Mouse (Mus musculus) MN1 (cell line): ENCODE data around the gene Fam3b.
A peak's percentile ranks its signal among the peaks of the same experiment; 100 is the strongest.

Source experiments
- DNase-seq: peaks from one replicate; pipeline ENCODE4 v3.0.0-alpha.2; 2016; ENCODE audit warnings: low spot score

The Fam3b gene

DNA sequence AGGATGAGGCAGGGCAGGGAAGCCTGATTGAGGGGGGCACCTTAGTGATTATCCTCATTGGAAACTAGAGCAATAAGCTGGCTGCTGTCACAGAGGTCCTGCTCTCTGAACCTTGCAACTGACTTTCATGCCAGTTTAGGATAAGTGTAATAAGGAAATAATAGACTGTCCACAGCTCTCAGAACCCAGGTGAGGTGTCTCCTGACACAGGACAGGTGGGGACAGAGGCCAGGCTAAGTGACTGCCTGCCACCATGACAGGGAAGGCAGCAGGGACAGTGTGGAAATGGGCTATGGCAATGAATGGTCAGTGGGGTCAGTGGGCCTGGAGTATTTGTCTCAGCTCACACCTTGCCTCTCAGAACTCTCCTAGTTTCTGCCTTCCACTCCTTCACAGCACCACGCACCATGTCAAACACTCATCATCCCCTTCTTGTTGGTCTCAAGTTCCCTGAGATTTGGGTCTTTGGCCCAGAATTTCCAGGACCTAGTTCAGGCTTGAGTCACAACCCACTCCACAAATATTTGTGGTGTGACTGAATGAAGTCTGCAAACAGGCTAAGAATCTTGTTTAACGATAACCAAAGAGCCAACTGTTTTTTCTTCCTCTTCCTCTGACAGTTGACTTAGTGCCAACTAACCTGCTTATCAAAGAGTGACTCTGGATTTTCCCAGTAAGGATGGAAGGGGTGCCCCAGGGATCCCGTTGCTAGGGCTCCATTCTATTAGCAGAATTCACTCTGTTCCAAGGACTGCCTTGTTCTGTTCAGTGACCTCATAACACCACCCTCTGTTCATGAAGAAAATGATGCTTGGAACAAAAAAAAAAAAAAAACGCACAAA is at the start of gene Fam3b:
Gene Fam3b (minus strand): TSS at position 718 of the 842 bp plus-strand sequence.
- no peak for DNase-seq

DNA sequence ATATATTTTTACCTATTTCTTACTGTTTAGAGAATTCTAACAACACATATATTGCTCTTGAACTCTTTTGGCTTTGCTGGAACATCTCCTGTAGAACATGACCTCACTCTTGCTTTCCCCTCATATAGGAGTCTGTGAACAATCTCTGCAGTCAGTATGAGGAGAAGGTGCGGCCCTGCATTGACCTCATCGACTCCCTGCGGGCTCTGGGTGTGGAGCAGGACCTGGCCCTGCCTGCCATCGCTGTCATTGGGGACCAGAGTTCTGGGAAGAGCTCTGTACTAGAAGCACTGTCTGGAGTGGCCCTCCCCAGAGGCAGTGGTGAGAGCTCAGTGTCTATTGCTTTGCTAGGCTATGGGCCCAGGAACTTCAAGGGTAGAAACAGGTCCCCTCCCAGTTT is 29.7 kb upstream of the Fam3b start:
- no peak for DNase-seq

DNA sequence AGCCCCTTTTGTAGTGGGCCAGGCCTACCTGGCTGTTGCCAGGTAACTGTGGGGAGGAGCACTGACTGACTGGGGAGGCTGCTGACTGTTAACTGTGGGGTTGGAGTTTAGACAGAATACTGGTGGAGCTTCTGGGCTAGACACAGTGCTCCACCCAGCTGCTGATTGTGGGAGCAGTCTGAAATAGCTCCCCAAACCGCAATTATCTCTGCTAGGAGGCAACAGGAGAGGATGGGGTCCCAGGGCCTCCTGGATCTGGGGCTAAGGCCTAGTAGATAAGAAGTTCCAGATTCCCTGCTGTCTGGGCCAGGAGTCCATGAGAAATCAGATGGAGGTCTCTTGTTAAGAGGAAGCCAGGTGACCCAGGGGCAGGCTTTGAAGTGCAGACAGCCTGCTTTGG is 22.2 kb upstream of the Fam3b start:
- no peak for DNase-seq

DNA sequence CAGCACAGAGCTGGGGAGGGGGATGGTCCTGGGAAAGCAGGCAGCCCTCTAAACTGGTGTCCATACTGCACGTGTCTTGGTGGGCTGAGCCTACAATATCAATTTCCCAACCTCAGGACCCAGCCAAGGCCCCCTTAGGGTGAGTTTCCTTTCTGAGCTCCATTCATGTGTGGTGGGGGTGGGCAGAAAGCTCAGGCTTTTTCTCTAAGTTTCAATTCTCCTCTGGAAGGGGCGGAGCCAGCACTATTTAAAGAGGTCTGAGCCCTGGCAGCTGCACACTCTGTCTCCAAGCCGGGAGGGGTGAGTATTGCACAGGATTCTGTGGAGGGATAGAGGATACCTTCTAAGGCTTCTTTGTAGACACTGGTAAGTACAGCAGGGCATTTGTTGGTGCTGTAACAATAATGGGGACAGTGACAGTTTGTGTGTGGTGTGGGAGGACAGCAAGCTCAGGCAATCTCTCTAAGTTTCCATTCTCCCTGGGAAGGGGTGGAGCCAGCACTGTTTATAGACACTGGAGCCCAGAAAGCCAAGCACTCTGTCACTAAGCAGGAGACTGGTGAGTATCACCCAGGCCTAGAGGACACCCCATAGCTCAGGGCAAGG is 21.3 kb upstream of the Fam3b start:
- peak; percentile 38 for DNase-seq

DNA sequence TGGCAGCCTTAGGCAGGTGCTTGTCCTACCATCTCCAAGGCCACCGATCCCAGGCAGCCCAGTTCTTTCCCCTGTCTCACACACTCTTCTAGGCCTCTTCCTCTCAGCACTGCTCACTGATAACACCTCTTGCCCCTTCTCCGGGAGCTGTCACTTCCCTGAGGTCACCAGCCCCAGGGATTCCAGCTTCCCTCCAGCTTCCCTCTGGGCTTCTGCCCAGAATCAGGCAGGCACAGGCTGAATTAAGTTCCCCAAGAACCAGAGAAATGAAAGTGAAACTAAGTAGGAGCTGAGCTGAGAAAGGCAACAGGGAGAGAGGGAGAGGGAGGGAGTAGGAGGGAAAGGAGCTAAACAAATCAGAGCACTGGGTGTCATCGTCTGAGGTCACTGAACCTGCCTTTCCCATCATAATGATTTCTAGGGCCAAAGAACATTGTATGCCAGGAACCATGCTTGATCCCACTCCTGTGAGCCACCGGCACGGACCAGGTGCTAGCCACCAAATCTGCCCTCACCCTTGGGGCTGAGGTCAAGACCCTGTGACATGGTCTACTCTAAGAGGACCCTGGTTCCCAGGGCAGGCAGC is 20.4 kb upstream of the Fam3b start:
- peak; percentile 93 for DNase-seq

DNA sequence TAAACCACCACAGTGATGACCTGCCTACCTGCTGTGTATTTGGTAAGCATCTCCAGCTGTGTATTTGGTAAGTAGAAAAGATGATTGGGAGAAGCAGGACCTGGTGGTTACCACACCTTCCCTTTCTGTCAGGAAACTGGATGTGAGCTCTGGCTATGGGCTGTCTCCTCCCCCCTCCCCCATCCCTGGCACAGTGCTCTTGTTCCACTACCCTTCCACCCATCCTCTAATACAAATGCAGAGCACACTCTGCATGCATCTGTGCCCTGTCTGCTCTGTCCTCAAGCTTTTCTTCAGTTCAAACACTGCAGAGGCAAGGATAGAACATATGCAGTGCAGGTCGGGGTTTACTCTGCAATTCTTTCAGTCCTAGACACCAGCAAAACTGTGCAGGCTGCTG is 19.8 kb upstream of the Fam3b start:
- no peak for DNase-seq

DNA sequence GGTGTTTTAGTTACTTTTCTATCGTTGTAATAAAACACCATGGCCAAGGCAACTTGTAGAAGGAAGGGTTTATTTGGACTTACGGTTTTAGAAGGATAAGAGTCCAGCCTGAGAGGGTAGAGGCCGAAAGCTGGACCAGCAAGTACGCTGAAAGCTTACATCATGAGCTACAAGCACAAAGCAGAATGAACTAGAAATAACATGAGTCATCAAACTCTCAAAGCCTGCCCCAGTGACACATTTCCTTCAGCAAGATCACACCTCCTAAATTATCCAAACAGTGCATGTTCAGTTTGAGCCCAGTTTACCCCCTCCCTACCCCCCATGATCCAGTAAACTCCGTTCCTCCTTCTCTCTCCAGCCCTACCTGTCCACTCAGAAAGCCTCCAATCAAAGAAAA is 19.1 kb upstream of the Fam3b start:
- DNase-seq, result peak; percentile 27

DNA sequence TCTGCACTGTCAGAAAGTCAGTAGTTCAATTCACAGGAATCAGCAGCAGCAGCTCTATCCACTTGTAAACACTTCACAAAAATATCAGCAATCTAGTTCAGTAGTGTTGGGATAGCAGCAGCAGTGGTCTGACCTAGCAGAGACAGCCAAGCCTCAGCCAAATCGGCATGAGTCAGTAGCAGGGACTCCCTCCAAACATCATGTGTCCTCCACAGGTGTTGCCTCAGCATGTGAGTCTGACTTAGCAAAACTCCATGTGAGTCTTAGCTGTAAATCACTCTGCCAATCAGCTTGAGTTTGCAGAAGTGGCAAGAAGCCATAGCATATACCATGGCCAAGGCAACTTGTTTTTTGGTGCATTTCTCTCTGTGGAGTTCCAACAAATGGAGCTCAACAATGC is 18.5 kb upstream of the Fam3b start:
- DNase-seq, result no peak

DNA sequence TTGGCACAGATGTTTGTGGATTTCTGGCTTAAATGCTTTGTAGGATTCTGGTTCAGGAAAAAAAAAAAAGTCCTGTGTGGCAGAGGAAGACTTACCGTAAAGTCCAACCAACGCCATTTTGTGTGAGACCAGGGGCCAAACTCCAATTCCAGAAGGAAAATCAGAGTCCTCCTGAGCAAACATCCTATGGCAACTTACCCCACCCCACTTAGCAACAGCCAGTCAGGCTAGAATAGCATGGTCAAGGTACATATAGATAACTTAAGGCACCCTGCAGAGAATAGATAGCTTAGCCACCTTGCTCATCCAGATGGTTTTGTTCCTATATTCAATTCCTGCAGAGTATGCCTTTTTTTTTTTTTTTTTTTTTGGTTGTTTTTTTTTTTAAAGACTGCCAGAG is 14.6 kb upstream of the Fam3b start:
- DNase-seq, result no peak

DNA sequence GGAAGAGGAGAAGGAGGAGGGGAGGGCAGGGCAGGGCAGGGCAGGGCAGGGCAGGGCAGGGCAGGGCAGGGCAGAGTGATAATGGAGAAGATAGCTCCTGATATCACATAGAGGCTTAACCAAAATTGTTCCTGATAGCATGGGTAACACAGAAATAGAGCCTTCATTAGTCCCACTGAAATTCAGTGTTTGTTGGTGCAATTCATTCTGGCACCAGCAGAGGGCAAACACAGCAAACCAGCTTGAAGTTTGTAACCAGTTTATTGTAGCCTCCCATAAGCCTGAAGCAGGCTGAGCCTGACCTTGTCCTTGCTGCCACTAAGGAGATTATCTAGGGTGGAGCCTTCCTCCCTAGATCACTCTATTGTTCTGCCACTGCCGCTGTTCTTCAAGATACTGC is 8.4 kb upstream of the Fam3b start:
- DNase-seq, result peak; percentile 80

DNA sequence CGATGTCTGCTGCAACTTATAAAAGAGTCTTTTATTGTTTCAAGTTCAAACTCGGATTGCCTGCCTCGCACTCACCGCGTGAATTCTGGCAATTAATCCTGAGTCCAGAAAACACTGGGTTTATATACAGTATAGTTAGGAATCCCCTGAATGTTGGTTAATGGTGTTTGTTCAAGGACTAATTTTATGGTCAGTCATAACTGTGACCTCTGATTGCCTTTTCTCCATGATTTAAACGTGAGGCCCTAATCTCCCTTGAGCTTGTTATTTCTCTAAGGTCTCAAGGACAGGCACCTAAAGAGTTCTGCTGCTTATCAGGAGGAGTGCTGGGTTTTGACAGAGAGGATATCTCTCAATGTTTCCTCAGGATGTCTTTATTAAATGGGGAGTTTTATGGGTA is 7.4 kb upstream of the Fam3b start:
- no peak for DNase-seq

DNA sequence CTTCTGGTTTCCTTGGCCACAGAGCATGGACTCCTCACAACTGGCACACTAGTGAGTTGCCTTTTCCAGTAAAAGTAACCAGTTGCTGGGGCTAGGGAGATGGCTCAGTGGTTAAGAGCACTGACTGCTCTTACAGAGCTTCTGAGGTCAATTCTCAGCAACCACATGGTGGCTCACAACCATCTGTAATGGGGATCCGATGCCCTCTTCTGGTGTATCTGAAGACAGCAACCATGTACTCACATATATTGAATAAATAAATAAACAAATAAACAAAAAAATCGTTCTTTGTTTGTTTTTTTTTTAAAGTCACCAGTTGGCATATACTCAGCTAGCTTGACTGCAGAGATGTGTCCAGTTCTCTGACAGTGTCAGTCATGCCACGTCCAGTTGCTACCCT is 1.7 kb upstream of the Fam3b start:
- no peak for DNase-seq

DNA sequence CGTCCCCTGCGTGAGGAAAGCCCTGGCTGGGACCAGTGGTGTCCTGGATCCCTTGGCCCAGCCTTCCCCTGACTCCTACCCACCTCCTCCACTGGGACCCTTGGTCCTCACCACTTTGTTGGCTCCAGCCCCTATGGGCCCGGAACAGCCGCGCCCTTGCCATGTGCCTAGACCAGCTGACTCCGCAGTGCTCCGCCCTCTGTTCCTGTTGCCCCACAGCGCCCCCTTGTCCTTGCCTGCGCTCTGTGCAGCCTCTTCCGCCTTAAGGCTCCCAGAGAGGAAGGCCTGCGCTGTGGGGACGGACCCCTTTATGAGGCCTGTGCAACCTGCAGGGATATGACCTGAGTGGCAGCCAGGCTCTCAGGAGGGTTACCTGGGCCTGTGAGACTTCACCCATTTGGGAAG is 2.3 kb downstream of the Fam3b start:
- no peak for DNase-seq

DNA sequence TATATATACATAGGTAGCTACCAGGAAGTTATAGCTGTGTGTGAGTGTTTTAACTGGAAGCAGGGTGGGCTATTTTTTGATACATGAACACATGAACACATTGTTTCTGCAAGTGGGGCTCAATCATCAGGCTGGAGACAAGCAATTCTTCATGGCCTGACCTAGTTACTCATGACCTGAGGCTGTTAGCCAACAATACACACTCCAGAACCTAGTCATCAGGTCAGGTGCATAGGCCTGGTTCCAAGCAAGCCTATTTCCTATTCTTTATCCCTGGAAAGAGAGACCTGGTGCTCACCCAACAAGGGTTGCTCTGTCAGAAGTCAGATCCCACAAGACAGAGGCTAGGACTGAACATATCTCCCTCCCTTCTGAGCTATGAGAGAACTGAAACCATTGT is 3.1 kb downstream of the Fam3b start:
- no peak for DNase-seq

DNA sequence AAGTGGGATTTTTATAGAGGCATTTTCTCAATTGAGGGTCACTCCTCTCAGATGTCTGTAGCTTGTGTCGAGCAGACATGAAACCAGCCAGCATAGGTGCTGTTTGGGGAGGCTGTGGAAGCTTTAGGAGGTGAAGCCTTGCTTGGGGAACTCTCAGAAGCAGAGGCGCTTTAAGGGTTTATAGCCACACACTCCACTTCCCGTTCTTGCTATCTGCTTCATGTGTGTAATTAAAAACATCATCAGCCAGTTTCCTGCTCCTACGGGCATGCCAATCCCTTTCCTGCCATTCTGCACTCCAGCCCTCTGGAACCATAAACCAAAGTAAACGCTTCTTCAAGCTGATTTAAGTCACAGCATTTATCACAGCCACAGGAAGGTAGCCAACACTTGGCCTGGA is 3.8 kb downstream of the Fam3b start:
- DNase-seq, result no peak

DNA sequence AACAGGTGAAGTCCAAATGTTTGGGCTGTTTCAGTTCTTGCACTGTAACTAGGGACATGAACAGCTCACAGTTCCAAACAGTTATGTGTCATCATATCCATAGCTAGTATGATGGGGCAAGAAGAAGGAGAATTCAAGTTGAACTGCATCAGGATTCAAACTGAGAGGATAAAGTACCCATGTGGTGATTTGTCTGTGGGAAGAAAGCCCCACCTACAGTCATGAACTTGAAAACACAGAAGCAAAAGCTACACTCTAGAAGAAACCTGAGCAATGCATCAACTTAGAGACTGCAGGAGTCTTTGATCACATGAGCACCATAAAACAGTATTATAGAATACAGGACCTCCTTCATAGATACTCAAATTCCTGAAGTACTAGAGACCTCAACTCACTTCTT is 6.8 kb downstream of the Fam3b start:
- no peak for DNase-seq

DNA sequence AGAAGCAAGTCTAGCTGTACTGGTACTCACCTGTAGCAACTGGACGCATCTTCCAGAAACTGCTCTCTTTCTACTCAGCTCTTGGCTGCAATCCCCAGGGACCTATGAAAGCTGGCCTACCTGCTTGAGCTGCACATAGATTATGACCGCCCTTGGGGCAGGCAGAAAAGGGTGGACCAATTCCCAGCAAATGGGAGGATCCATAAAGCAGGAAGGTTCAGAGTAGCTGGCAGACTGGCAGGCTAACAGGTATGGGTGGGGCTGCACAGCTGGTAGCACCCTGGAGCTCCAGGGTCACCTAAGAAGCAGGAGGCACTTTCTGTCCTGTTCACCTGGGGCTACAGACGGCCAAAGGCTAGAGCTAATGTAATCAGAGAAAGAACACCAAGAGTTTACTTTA is 9.8 kb downstream of the Fam3b start:
- DNase-seq, result no peak

DNA sequence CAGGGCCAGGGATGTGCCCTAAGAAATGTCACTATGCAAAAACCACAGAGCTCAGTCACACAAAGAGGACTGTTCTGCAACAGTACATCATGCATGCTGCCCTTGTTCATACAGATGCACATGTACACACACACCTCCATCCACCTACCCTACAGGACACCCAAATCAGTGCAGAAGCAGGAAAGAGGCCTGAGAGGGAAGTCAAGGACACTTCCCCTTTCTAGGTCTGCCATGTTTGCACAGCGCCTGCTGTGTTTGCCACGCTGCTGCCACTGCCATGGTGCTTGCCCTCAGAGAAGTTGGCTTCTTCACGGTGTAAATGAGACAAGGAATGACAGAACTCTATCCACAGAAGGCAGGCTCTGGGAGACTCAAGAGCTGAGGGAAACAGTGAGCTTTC is 10.8 kb downstream of the Fam3b start:
- no peak for DNase-seq

DNA sequence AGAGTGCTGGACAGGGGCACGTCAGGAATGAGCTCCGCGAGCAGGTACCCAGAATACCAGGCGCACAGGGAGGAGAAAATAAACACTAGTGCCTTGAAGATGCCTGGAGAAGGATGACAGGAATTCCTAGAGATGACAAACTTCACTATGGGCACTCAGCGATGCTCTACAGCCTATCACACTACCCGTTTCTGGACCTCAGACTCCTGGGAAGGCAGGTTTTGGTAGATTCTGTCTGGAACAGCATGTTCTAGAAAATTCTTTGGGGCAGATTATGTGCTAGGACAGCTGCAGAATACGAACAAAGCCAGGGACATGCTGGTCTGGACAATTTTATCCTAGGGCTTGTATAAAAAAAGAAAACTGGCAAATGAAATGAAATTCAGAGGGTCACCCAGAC is 13.7 kb downstream of the Fam3b start:
- DNase-seq, result no peak

DNA sequence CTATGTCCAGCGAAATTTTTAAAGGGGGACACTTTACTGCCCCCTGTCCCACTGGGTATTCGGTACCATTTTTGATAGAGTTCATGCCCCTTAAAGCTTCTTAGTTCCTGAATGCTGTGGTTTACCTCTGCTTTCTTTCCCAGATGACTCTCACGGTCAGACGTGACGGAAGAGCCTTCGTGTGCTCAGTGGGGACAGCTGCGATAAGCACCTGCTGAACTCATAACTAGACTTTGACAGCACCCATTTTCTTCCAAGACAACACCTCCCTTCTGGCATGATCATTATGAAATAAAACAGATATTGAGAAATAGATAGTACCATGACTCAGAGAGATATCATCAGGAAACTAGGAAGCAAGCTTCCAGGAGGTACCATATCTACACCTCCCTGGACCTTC is 15.2 kb downstream of the Fam3b start:
- DNase-seq, result no peak

DNA sequence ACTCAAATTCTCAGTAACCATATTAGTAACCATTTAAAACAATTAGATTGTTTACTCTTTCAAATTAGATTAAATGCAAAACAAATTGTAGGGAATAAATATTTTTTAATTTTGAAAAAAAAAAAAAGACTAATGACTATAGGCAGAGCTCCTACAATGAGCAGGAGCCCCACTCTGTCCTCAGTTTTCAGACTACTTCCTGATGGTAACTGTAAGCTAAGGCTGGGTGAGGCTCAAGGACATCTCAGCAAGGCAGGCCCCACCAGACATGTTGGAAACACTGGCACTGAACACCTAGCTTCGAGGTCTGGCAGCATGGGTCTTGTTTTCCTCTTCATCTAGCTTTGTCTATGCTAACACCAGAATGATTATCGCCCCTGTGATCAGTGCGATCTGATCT is 16.5 kb downstream of the Fam3b start:
- DNase-seq, result no peak

DNA sequence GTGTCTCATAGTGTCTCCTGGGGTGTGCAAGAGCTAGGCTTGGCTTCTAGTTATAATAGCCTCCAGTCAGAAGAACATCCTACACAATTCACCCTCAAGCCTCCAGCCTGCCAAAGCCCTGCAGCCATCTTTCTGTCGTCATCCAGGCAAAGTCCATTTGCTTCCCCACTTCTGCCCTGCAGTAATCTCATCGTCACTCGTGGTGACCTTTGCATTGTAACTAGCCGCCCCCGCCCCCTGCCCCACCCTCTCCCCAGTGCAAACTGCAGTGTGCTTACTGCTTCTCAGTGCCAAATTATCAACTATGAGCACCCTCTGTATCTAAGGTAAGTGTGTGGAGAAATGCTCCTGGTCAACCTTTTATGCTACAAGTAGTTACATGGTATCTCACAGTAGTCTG is 16.9 kb downstream of the Fam3b start:
- DNase-seq, result no peak

DNA sequence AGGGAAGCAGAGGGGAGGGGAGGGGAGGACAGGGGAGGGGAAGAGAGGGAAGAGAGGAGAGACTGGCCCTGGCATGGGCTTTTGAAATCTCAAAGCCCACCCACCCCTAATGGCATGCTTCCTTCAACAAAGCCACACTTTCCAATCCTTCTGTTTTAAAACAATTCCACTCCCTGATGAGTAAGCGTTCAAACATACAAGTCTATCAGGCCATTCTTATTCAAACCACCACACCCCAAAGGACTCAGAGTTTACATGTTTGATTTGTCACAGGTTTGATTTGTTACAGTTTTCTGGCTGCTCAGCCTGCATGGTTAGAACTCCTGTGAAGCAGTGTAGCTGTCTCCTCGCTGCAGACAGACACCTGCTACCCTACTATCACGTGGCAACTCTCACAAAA is 18.6 kb downstream of the Fam3b start:
- no peak for DNase-seq

DNA sequence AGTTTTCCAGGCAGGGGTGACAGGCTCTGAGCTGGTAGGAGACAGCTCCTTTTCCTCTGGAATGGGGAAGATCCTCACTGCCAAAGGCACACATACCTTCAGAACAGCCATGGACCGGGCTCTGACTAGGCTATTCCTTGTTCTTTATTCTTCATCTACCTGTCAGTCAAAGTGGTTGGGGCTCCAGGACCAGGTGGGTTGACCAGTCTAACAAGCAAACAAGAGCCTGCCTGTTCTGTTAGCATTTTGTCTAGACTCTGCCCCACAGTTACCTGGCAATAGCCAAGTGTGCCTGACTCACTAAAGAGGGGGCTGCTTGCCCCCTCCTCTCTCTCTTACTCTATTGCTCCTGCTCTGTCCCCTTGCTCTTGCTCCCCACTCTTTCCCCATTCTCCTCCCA is 22.2 kb downstream of the Fam3b start:
- no peak for DNase-seq
